Mouse (Mus musculus) kidney, embryonic 14.5 days (tissue): ENCODE results near the gene Adipor1. TPM values are rescaled to one million over a fixed set of nuclear protein-coding genes. Genes with fewer than 3 reads are reported as not detected.

Source experiments
- ATAC-seq: fragments of 200-750 bp; cut with Nextera tagmentation; 2 replicates; pipeline ENCODE4 v1.8.0; 2017; ENCODE audit warnings: moderate number of reproducible peaks, mild to moderate bottlenecking, moderate TSS enrichment, moderate library complexity; ENCODE audit not compliant: low FRiP score, low TSS enrichment
- H3K27ac ChIP-seq: fragments of 300-500 bp; sonication (generic); 2 replicates; pipeline ENCODE4 v1.5.1; 2014; ENCODE audit warnings: low read depth, mild to moderate bottlenecking, low read length, moderate library complexity, mixed read lengths
- H3K27me3 ChIP-seq: fragments of 300-500 bp; sonication (generic); 2 replicates; pipeline ENCODE4 v1.6.1; 2014; ENCODE audit warnings: mild to moderate bottlenecking, low read length; ENCODE audit not compliant: control insufficient read depth, insufficient read depth
- H3K36me3 ChIP-seq: fragments of 300-500 bp; sonication (generic); 2 replicates; pipeline ENCODE4 v1.6.1; 2014; ENCODE audit warnings: low read length, mixed read lengths; ENCODE audit not compliant: control insufficient read depth, insufficient read depth
- H3K4me1 ChIP-seq: fragments of 300-500 bp; sonication (generic); 2 replicates; pipeline ENCODE4 v1.6.1; 2014; ENCODE audit warnings: low read length, mixed read lengths; ENCODE audit not compliant: control insufficient read depth, insufficient read depth
- H3K4me2 ChIP-seq: fragments of 300-500 bp; sonication (generic); replicated peaks from 2 replicates; pipeline ENCODE4 v1.6.1; 2014; ENCODE audit warnings: low read depth, mild to moderate bottlenecking, low read length
- H3K4me3 ChIP-seq: fragments of 300-500 bp; sonication (generic); 2 replicates; pipeline ENCODE4 v1.5.1; 2014; ENCODE audit warnings: mild to moderate bottlenecking, low read length
- H3K9ac ChIP-seq: fragments of 300-500 bp; sonication (generic); 2 replicates; pipeline ENCODE4 v1.6.1; 2014; ENCODE audit warnings: low read depth, mild to moderate bottlenecking, low read length, moderate library complexity
- H3K9me3 ChIP-seq: fragments of 300-500 bp; sonication (generic); 2 replicates; pipeline ENCODE4 v1.6.1; 2016; ENCODE audit warnings: low read length; ENCODE audit not compliant: control insufficient read depth
- WGBS: fragments of 180-500 bp; shearing (Covaris S2); extraction: QIAGEN DNeasy Blood & Tissue Kit; methylation state at CpG from one replicate; pipeline ENCODE4 v1.1.7; 2014; 5-methylcytosine and 5-hydroxymethylcytosine counted together
- polyA plus RNA-seq: library from polyadenylated mRNA; unstranded; fragments of >200 nt; fragmentation: Nextera tagmentation; extraction: Ambion mirVana; gene quantifications from 2 replicates; pipeline ENCODE4 v1.2.1, GENCODE M21; 2014

Adipor1 gene
- polyA plus RNA-seq, 1 experiment from 2014 or later: 91.3 TPM

- H3K36me3 ChIP-seq: peaks cover 17% of the 10 kb centered on the region; the same call in 1 of the 2 replicates
- peak overlapping the region; percentile 53 for H3K4me2 ChIP-seq
- peak overlapping the region; percentile 86 for H3K4me3 ChIP-seq
- peak; percentile 37 for ATAC-seq
- whole genome bisulfite sequencing: 14% methylated on average over 11 of the region's 11 CpGs
- no peaks in the 10 kb centered on the region for H3K9me3 ChIP-seq
- H3K9ac ChIP-seq: peak overlapping the region; percentile 94
- peak overlapping the region; percentile 95 for H3K27ac ChIP-seq
- no peaks in the 10 kb centered on the region for H3K27me3 ChIP-seq
- peaks cover 37% of the 10 kb centered on the region for H3K4me1 ChIP-seq
Measured at GRCm38 (mm10) chr1:134414501-134415167, 544 bp upstream of the Adipor1 start.

GRCm38 (mm10) chr1:134418414-134418975 lies 3.3 kb downstream of the Adipor1 start:
- Histone ChIP-seq H3K27ac (no peak overlapping the region), H3K27me3 (no peaks in the 10 kb centered on the region), H3K9ac (no peak overlapping the region), H3K36me3 (peaks cover 8% of the 10 kb centered on the region; the same call in 1 of the 2 replicates), H3K9me3 (no peaks in the 10 kb centered on the region), H3K4me3 (no peak overlapping the region), H3K4me2 (no peak overlapping the region), H3K4me1 (peaks cover 46% of the 10 kb centered on the region)
- WGBS: 76% methylated on average over 2 of the region's 2 CpGs
- ATAC-seq: no peak

- ATAC-seq: no peak
- Histone ChIP-seq H3K9me3 (no peaks in the 10 kb centered on the region), H3K4me1 (peaks cover 44% of the 10 kb centered on the region), H3K4me3 (no peak overlapping the region), H3K36me3 (peaks cover 15% of the 10 kb centered on the region; the same call in 1 of the 2 replicates), H3K27ac (no peak overlapping the region; the same call in 1 of the 2 replicates), H3K27me3 (no peaks in the 10 kb centered on the region), H3K4me2 (no peak overlapping the region), H3K9ac (no peak overlapping the region)
- 65% methylated on average over 1 of the region's 1 CpGs for WGBS
Measured at GRCm38 (mm10) chr1:134419176-134419575, 4.0 kb downstream of the Adipor1 start.

GRCm38 (mm10) chr1:134419751-134420458 lies 4.7 kb downstream of the Adipor1 start:
- H3K36me3 ChIP-seq: peaks cover 22% of the 10 kb centered on the region; the same call in 1 of the 2 replicates
- H3K9ac ChIP-seq: no peak overlapping the region
- H3K27ac ChIP-seq: no peak overlapping the region; the same call in 1 of the 2 replicates
- H3K4me3 ChIP-seq: no peak overlapping the region
- no peaks in the 10 kb centered on the region for H3K27me3 ChIP-seq
- no peak overlapping the region for H3K4me2 ChIP-seq
- 42% methylated on average over 5 of the region's 5 CpGs for WGBS
- no peak for ATAC-seq
- H3K9me3 ChIP-seq: no peaks in the 10 kb centered on the region
- H3K4me1 ChIP-seq: peaks cover 38% of the 10 kb centered on the region; the same call in 1 of the 2 replicates

- WGBS: 73% methylated on average over 10 of the region's 10 CpGs
Measured at GRCm38 (mm10) chr1:134423911-134424310, 8.7 kb downstream of the Adipor1 start.

GRCm38 (mm10) chr1:134426289-134426688 lies 11.1 kb downstream of the Adipor1 start:
- Histone ChIP-seq H3K4me2 (no peak overlapping the region), H3K4me1 (no peaks in the 10 kb centered on the region; the same call in 1 of the 2 replicates), H3K27me3 (no peaks in the 10 kb centered on the region), H3K9me3 (no peaks in the 10 kb centered on the region), H3K27ac (no peak overlapping the region), H3K4me3 (no peak overlapping the region), H3K9ac (no peak overlapping the region), H3K36me3 (peaks cover 77% of the 10 kb centered on the region)
- no peak for ATAC-seq
- 87% methylated on average over 5 of the region's 5 CpGs for WGBS

More at GRCm38 (mm10) chr1:134423911-134424310, 8.7 kb downstream of the Adipor1 start:
- Histone ChIP-seq H3K36me3 (peaks cover 63% of the 10 kb centered on the region), H3K4me1 (peaks cover 16% of the 10 kb centered on the region; the same call in 1 of the 2 replicates), H3K9ac (no peak overlapping the region), H3K9me3 (no peaks in the 10 kb centered on the region), H3K27ac (no peak overlapping the region), H3K27me3 (no peaks in the 10 kb centered on the region), H3K4me2 (no peak overlapping the region), H3K4me3 (no peak overlapping the region)
- ATAC-seq: no peak

GRCm38 (mm10) chr1:134433002-134433401 lies 17.8 kb downstream of the Adipor1 start:
- H3K9me3 ChIP-seq: no peaks in the 10 kb centered on the region
- no peak overlapping the region for H3K4me2 ChIP-seq
- H3K27ac ChIP-seq: no peak overlapping the region
- no peak overlapping the region for H3K4me3 ChIP-seq
- H3K36me3 ChIP-seq: peaks cover 41% of the 10 kb centered on the region
- no peaks in the 10 kb centered on the region for H3K4me1 ChIP-seq
- no peak overlapping the region for H3K9ac ChIP-seq
- H3K27me3 ChIP-seq: no peaks in the 10 kb centered on the region
- ATAC-seq: no peak
- 80% methylated on average over 10 of the region's 10 CpGs for WGBS

GRCm38 (mm10) chr1:134433473-134433872 lies 18.3 kb downstream of the Adipor1 start:
- no peak for ATAC-seq
- Histone ChIP-seq H3K27ac (no peak overlapping the region), H3K27me3 (no peaks in the 10 kb centered on the region), H3K4me3 (no peak overlapping the region), H3K9me3 (no peaks in the 10 kb centered on the region), H3K36me3 (peaks cover 36% of the 10 kb centered on the region), H3K4me1 (no peaks in the 10 kb centered on the region), H3K4me2 (no peak overlapping the region), H3K9ac (no peak overlapping the region)
- 90% methylated on average over 4 of the region's 4 CpGs for WGBS

GRCm38 (mm10) chr1:134435414-134435813 lies 20.2 kb downstream of the Adipor1 start:
- Histone ChIP-seq H3K9ac (no peak overlapping the region), H3K9me3 (no peaks in the 10 kb centered on the region), H3K4me2 (no peak overlapping the region), H3K4me1 (no peaks in the 10 kb centered on the region), H3K27ac (no peak overlapping the region), H3K36me3 (peaks cover 26% of the 10 kb centered on the region; the same call in 1 of the 2 replicates), H3K4me3 (no peak overlapping the region), H3K27me3 (no peaks in the 10 kb centered on the region)
- 34% methylated on average over 4 of the region's 4 CpGs for WGBS
- ATAC-seq: no peak
